Mouse (Mus musculus) testis, postnatal 10 days (tissue): ENCODE measurements around the gene Adcy4.

ENCODE experiments used
- DNase-seq: peaks from one replicate; pipeline ENCODE4 v3.0.0; 2021; ENCODE audit warnings: low spot score

Gene Adcy4

DNA sequence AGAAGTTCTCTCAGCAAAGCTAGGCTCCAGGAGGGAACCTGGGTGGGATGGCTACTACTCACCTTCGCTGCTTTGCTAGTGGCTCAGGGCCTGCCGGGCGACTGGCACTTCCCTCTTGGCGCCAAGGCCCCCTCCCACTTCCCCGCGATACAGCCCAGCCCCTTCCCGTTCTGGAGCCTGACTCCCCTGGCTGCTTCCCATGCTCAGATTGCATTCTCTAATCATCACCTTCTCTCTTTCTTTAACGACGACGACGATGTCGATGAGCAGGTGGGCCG, at the start of gene Adcy4:
Adcy4 (minus strand) TSS at position 138 of the 278 bp plus-strand sequence.
- peak; percentile 43 for DNase-seq

DNA sequence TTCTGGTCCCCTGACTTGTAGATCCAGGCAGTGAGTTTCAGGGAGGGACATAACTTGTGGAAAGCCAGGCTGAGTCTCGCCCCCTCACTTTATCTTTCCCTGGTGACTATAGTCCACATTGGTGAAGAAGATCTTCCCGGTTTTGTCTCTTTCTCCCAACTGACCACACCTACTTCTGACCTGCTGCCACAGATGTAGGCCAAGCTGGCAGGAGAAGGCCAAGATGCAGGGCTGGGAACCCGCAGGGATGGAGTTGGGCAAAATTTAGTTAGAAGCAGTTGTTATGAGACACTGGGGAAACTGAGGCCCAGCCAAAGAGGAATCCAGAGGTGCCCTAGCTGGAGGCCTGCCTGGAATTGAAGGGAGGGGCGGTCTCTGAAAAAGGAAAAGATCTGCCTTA, 49.2 kb upstream of the Adcy4 start:
- DNase-seq, result no peak

DNA sequence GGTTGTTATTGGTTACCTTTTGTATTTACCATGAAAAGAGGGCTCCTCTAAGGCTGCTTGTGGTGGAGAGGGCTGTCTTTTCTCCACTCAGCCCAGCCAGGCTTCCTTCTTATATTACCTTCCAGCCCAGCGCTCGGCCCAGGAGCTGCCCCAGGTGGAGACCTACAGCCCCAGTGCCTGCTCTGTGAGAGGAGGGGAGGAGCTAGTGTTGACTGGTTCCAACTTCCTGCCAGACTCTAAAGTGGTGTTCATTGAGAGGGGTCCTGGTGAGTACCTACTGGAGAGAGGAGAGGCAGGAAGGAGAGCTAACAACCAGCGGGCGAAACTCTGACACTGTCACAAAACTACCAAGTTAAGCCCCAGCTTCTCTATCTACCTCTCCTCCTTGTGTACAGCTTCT, 46.4 kb upstream of the Adcy4 start:
- DNase-seq, result peak; percentile 42

DNA sequence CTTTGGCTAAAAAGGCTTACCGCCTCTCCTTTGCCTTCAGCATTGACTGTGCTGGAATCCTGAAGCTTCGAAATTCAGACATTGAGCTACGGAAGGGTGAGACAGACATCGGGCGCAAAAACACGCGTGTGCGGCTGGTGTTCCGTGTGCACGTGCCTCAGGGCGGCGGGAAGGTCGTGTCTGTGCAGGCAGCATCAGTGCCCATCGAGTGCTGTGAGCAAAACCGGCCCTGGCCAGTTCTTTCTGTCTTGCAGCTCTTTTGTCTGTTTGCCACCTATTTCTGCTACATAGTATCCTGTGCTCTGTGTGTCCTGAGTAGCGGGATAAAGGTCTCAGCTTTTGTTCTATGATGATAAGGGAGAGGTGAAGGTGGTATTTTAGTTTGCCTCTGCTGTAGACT, 46.0 kb upstream of the Adcy4 start:
- DNase-seq, result peak; percentile 52

DNA sequence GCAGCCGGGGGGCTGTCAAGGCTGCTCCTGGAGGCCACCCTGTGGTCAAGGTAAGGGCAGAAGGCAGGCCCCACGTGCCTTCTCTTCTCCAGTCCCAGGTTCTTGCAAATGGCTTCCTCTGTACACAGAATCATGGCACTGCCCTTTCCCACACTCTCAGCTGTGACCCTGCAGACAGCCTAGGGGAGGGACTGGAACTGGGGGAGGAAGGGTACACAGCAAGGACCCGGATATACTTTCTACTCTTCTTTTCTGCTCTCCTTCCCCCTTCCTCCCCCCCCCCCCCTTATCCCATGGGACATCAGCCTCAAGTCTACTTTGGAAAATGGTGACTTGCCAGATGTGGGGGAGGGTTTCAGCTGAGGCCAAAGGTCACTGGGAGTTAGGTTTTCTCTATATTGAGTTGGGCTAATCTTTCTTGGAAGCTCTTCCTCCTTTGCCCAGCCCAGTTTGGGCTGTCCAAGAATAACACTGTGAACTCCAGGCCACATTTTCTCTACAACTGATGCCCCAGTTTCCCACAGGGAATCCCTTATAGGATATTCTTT, 44.9 kb upstream of the Adcy4 start:
- peak; percentile 46 for DNase-seq

DNA sequence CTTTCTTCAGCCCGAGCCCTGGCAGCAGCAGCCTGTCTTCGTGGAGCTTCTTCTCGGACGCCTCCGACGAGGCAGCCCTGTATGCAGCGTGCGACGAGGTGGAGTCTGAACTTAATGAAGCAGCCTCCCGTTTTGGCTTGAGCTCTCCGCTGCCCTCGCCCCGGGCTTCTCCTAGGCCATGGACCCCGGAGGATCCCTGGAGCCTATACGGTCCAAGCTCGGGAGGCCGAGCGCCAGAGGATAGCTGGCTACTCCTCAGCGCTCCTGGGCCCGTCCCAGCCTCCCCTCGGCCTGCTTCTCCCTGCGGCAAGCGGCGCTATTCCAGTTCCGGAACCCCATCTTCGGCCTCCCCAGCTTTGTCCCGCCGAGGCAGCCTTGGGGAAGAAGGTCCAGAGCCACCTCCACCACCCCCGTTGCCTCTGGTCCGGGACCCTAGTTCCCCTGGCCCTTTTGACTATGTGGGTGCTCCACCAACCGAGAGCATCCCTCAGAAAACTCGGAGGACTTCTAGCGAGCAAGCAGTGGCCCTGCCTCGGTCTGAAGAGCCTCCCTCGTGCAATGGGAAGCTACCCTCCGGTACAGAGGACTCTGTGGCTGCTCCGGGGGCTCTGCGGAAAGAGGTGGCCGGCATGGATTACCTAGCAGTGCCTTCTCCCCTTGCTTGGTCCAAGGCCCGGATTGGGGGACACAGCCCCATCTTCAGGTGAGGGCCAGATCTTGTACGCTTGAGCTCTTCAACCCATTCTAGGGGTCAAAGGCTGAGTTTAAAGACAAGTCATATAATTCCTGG, 42.9 kb upstream of the Adcy4 start:
- peak; percentile 50 for DNase-seq

DNA sequence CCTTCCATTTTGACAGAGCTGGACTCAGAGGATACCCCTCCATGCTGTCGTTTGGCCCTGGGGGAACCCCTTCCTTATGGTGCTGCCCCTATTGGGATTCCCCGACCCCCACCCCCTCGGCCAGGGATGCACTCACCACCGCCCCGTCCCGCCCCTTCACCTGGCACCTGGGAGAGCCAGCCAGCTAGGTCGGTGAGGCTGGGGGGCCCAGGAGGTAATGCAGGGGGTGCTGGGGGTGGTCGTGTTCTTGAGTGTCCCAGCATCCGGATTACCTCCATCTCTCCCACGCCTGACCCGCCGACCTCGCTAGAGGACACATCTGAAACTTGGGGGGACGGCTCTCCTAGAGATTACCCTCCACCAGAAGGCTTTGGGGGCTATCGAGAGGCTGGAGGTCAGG, 42.2 kb upstream of the Adcy4 start:
- no peak for DNase-seq

DNA sequence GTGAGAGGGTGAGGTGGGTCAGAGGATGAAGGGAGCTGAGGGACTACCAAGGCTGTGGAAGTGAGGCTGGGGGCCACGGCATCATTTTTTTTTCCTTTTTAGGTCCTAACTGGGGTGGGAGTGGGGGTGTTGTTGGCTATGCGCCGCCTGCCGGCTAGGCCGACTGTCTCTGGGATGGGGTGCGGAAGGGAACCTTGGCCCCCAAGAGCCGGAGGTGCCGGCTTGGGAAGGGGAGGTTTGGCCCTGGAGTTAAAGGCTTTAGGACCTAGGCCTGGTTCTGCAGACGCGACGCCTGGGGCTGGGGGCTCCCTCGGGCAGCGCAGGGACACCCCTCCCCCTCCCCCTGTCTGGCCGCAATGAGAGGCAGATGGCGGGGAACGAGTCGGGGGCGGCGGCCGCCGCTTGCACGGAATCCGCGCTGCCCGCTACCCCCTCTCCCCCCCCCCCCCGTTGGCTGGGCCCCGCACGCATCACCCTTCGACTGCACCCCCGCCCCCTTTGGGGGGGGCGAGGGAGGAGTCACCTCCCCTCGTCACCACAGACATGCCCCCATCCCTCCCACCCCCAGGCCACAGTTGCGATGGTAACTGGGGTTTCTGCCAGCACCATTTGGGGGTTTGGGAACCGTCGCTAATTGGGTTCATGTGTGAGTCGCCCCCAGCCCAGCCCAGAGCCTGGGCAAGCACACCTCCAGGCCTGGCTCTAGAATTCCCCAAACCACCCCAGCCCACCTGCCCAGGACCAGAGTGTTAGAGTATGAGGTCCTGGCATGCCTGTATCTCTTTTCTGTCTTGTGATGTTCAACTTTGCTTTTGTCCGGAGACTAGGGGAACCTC, 41.5 kb upstream of the Adcy4 start:
- DNase-seq, result peak; percentile 58

DNA sequence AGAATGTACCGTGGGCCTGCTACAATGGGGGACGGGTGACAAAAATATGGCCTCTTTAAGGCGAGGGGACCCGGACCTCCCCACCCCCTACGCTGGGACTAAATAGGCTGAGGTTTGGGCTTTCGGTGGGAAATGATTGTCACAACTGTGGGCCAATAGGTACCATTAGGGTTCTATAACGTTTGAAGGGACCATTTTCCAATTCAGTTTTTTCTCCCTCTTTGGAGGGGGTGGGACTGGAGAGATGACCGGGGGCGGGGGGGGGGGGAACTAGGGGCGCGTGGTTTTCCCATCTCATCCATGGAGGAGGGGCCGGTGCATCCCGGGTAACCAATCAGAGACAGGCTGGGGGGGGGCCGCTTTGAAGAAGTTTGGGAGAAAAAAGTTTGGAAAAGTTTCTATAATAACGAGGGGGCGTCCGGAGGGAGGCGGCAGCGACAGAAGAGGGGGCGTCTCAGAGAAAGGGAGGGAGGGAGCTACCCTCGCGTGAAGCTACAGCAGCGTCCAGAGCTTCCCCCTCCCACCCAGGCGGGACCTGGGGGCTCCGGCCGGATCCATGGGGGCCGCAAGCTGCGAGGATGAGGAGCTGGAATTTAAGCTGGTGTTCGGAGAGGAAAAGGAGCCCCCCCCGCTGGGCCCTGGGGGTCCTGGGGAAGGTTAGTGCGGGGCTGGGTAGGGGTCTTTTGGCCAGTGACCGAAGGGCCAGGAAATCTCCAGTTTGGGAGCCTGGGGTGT, 40.8 kb upstream of the Adcy4 start:
- DNase-seq, result peak; percentile 73

DNA sequence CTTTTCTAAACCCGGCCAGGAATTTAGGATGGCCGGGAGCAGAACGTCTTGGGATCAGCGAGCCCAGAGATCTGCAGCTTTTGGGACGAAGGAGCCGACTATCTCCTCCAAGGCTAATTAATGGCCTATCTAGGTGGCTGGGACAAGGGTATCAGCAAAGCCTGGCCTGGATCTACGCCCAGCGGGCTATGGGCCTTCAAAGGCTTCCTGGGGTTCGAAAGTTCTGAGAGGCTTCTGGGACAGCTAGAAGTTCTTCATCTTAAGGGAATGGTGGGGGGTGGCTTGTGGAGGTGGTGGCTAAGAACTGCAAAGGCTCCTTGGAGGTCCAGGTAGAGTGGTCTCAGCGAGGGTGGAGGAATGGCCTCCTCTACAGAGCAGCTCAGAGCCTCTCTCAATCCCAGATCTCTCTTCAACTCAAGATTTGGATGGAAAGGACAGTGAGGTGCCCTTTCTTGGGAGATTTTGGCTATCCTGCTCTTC, 40.1 kb upstream of the Adcy4 start:
- DNase-seq, result peak; percentile 68

DNA sequence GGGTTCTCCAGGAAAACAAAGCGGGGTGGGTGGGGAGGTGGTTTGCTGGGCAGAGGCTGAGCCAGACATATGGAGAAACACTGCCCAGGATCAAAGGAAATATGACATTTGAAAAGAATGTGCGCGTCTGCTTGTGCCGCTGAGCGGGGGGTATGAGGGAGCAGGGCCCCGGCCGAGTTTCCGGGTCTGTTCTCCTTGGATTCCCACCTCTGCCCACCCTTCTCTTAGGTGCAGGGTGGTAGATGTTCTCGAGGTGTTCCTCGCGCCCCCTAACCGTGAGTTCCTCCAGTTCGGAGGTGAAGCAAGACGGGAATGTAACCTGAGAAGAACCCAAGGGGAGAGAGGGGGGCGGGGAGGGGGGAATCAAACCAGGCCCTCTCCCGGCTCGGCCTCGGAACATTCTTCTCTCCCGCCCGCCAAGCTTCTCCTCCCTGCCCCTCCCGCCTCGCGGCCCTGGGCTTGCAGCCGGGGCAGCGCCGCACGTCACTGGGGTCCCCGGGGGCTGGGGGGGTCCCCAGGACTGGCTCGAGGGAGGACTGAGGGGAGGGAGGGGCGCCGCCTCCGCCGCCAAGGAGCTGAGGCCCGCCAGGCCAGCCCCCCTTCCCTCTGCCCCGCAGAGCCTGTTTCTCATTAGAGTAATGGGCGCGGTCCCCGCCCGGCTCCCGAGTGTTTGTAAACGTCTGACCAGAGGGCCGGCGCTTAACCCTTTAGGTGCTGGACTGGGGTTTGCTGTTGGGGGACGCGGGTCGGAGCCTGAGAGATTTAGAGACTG, 39.3 kb upstream of the Adcy4 start, which contains the start of gene Nfatc4:
Nfatc4 (plus strand) TSS at position 154 of the 772 bp plus-strand sequence.
- DNase-seq, result peak; percentile 92

DNA sequence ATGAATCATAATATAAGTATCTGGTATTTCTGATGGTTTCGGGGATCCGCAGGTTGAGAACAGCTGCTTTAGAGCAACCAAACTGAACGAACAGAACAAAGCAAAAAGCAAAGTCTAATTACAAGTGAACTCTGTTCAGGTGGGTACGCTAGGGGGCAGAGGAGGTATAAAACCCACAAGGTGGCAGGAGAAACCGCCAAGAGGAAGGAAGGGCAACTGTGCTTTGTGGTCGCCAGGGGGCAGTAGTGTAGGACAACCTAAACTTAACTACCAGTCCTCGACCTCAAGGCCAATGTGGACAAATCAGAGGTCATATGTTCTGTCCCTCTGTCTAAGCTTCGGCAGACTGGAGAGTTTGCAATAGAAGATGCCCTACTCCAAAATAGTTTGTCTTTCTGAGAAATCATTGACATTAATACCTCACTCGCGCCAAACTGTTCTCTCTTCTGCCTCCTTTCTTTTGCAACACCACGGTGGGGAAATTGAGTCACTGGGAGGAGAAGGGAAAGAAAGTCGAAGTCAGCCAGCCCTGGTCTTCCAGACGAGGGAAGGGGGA, 38.6 kb upstream of the Adcy4 start:
- peak; percentile 89 for DNase-seq

DNA sequence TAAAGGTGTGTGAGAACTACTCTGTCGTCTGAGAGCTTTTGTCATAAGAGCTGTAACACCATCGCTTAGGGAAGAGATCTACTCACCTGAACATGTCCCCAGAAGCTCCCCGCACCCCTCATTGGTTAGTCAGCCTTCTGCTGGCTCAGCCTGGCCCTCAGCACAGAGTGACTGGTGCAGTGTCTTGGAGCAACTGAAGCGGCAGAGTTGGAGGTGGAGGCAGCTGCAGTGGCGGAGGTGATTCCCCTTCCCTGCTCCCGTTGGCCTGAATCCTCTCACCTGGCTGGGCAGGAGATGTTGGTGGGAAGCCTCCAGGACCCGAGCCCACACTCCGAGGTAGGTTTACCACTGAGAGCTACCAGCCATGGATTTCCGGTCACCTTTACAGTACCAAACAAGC, 36.7 kb upstream of the Adcy4 start:
- DNase-seq, result peak; percentile 36

DNA sequence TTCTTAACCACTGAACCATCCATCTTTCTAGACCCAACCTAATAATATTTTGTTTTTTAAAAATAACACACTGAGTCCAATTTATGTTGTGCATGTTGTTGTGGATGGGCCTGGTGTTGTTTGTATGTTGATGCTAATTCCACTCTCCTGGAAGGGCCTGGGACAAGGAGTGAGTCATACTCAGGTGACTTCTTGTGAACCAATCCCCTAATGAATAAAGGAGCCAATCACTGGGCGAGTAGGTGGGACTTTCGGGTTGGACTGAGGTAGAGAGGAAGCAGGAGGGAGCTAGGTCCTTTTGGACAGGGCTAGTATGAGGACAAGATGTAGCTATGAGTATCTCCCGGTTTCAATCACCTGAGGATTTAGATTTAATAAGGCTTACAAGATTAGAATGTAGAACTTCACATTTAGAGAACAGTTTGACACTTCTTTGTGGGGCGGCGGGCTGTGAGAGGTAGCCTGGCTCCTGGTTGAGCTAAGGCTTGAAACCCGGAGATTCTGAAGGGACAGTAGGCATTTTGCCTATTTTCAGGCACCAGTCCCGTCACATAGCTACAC, 36.0 kb upstream of the Adcy4 start:
- DNase-seq, result peak; percentile 29

DNA sequence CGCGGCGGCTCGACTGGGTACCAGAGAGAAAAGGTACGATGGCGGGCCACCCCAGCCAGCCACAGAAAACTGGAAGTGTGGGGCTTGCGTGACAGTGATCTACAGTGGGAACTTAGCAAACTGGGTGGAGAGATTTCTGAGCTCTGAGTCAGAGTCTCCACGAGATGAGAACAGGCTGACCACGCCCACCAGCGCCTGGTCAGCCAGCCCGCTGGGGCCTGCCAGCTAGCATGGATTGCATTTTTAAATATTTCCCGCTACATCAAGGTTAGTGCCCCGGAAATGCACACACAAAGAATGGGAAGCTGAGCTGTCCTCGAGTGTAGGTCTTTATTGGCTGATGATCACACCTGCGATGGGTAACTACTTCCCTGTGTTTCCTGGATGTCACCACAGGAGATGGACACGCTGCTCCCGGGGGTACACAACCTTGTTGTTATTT, 31.4 kb upstream of the Adcy4 start:
- peak; percentile 82 for DNase-seq

DNA sequence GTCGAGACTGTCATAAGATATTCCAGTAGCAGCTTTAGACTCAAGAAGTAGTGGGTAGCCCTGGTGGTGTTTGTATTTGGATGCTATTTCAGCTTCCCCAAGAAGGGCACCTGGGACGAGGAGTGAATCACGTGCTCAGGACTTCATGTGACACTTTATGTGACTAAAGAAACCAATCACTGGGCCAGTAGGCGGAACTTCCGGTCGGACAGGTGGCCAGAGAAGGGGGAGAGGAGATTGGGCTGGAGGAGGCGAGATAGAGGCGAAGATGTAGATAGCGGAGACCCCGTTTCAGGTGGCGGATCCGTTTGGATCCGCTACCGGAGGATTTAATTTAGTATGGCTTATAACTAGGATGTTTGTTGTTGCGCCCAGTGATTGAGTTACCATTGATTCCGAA, 31.0 kb upstream of the Adcy4 start:
- peak; percentile 78 for DNase-seq

DNA sequence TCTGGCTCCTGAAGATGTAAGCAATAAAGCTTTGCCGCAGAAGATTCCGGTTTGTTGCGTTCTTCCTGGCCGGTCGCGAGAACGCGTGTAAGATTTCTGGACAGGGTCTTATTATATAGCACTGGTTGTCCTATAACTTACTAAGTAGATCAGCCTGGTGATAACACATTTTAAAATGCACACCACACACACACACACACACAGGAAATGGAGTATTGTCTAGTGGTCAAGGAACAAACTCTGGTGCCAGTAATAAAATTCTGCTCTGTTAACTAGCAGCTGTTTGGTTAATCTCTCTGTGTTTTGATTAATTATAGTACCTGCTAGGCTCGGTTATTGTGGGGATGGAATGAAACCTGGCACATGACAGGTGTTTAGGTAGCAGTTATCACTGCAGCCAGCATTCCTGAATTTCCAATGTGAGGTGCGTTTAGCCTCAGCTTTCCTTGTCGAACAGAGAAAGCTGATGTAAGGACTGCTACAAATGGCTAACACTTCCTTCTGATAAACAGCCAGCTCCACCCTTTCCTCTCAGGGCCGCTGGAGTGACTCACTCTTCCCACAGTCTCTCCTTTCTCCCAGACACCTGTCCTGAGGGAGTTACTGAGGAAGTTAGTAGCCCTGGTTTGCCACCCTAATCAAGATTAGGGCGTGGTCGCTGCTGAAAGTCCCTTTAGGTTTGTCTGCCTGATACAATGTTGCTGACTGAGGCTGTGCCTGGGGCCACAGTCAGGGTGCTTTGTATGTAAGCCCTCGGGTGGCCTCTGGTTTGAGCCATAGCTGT, 11.7 kb upstream of the Adcy4 start:
- peak; percentile 40 for DNase-seq

DNA sequence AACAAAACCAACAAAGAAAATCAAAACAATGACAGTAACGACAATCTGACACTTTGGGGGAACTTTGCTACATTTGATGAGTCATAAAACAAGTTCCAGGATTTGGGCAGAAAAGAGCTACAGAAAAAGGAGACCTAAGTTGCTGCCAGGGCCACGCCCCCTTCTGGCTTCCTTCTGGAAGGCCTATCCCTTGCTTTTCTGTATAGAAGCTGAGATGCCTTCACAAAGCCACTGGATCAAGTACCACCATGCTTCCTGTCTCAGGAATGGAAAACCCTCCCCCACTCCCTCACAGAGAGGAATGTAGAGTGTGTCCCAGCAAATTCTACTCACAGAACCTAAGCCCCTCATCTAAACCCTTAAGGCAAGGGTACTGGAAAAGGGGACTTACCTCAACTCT, 10.1 kb upstream of the Adcy4 start:
- DNase-seq, result peak; percentile 60

DNA sequence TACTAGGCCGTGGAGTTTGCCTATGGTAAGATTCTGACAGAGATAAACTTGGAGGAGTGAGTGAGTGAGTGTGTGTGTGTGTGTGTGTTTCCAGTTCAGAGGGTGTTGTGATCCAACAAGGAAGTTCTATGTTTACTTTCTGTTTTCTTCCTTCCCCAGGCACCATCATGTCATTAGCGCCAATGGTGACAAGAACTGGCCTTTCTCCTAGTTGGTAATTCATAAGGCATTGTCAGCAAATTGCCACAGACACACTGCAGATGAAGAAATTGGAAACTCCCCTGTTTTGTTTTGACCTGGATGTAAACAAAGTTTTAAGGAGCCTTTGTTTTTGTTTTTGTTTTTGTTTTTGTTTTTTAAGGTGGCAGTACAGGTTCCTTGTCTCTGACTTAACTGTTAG, 9.6 kb upstream of the Adcy4 start:
- DNase-seq, result no peak
